Mouse (Mus musculus) MEL (cell line): ENCODE data around the gene Tfb1m. TPM values are rescaled to one million over a fixed set of nuclear protein-coding genes. Genes with fewer than 3 reads are reported as not detected.

Experiments
- DNase-seq: peaks from one replicate; pipeline ENCODE4 v3.0.0; 2011; ENCODE audit warnings: low read depth, low spot score
- H3K27ac ChIP-seq: 2 replicates; pipeline ENCODE4 v1.5.1; 2012; ENCODE audit warnings: low read depth, mild to moderate bottlenecking, control low read depth, low read length, moderate library complexity; ENCODE audit not compliant: control insufficient read depth
- H3K27me3 ChIP-seq, 2 experiments: fragments of 150-350 bp in 1 of 2; sonication (generic) in 1 of 2; 2 replicates each; pipeline ENCODE4 v1.6.1; 2012; ENCODE audit warnings: low read length in 2 of 2, mild to moderate bottlenecking in 2 of 2, improper control_type of control experiment in 1 of 2, moderate library complexity in 1 of 2; ENCODE audit not compliant: insufficient read depth in 2 of 2, control insufficient read depth in 1 of 2
- H3K36me3 ChIP-seq, 2 experiments: 2 replicates each; pipeline ENCODE4 v1.6.1; 2012 to 2014; ENCODE audit warnings: low read length in 2 of 2, improper control_type of control experiment in 1 of 2, inconsistent platforms in 1 of 2, mild to moderate bottlenecking in 1 of 2; ENCODE audit not compliant: insufficient read depth in 2 of 2, control insufficient read depth in 1 of 2
- H3K4me1 ChIP-seq, 2 experiments: fragments of 150-350 bp in 1 of 2; sonication (generic) in 1 of 2; 2 replicates each; pipeline ENCODE4 v1.6.1; 2012; ENCODE audit warnings: low read length in 2 of 2, improper control_type of control experiment in 1 of 2, mild to moderate bottlenecking in 1 of 2; ENCODE audit not compliant: insufficient read depth in 2 of 2, control insufficient read depth in 1 of 2
- H3K4me3 ChIP-seq, 2 experiments: fragments of 150-350 bp in 1 of 2; sonication (generic) in 1 of 2; 2 replicates each; pipeline ENCODE4 v1.5.1; 2012; ENCODE audit warnings: low read depth in 2 of 2, low read length in 2 of 2, mild to moderate bottlenecking in 2 of 2, moderate library complexity in 2 of 2, control low read depth in 1 of 2, improper control_type of control experiment in 1 of 2; ENCODE audit not compliant: control insufficient read depth in 1 of 2, insufficient read depth in 1 of 2
- H3K79me2 ChIP-seq: 2 replicates; pipeline ENCODE4 v1.6.1; 2012; ENCODE audit warnings: mild to moderate bottlenecking, low read length, moderate library complexity; ENCODE audit not compliant: control insufficient read depth, poor library complexity, insufficient read depth
- H3K9ac ChIP-seq: 2 replicates; pipeline ENCODE4 v1.6.1; 2012; ENCODE audit warnings: low read depth, mild to moderate bottlenecking, control low read depth, low read length, moderate library complexity; ENCODE audit not compliant: control insufficient read depth, poor library complexity, severe bottlenecking
- H3K9me3 ChIP-seq: fragments of 150-350 bp; sonication (generic); replicated peaks from 2 replicates; pipeline ENCODE4 v1.6.1; 2012; ENCODE audit warnings: mild to moderate bottlenecking, low read length, improper control_type of control experiment, moderate library complexity; ENCODE audit not compliant: insufficient read depth
- CHD1 ChIP-seq: IDR thresholded peaks from 2 replicates; pipeline ENCODE4 v1.6.1; 2012; ENCODE audit warnings: low read depth, mild to moderate bottlenecking, inconsistent platforms, low read length, improper control_type of control experiment
- CTCF ChIP-seq, 3 experiments: IDR thresholded peaks in 2 of 3; conservative IDR thresholded peaks in 1 of 3; 2 replicates each; pipeline ENCODE4 v1.5.1; 2011 to 2012; ENCODE audit warnings: low read length in 3 of 3, low read depth in 2 of 3, mild to moderate bottlenecking in 2 of 3, improper control_type of control experiment in 1 of 3, inconsistent platforms in 1 of 3, mixed read lengths in 1 of 3, moderate library complexity in 1 of 3; ENCODE audit not compliant: control insufficient read depth in 1 of 3, insufficient read depth in 1 of 3, poor library complexity in 1 of 3, severe bottlenecking in 1 of 3
- E2F4 ChIP-seq: IDR thresholded peaks from 2 replicates; pipeline ENCODE4 v1.6.1; 2011; ENCODE audit warnings: low read depth, low read length, improper control_type of control experiment, borderline replicate concordance
- ELF1 ChIP-seq: IDR thresholded peaks from 2 replicates; pipeline ENCODE4 v1.6.1; 2014; ENCODE audit warnings: low read depth, mild to moderate bottlenecking, inconsistent platforms, low read length, improper control_type of control experiment, moderate library complexity
- EP300 ChIP-seq, 2 experiments: IDR thresholded peaks; 2 replicates each; pipeline ENCODE4 v1.6.1; 2011; ENCODE audit warnings: improper control_type of control experiment in 2 of 2, low read length in 2 of 2, low read depth in 1 of 2, mild to moderate bottlenecking in 1 of 2
- ETS1 ChIP-seq: IDR thresholded peaks from 2 replicates; pipeline ENCODE4 v1.6.1; 2012; ENCODE audit warnings: low read depth, mild to moderate bottlenecking, inconsistent platforms, low read length, improper control_type of control experiment, moderate library complexity
- HCFC1 ChIP-seq: IDR thresholded peaks from 2 replicates; pipeline ENCODE4 v1.6.1; 2012; ENCODE audit warnings: low read depth, mild to moderate bottlenecking, inconsistent platforms, low read length, improper control_type of control experiment, moderate library complexity
- MAX ChIP-seq: IDR thresholded peaks from 2 replicates; pipeline ENCODE4 v1.6.1; 2011; ENCODE audit warnings: low read length, improper control_type of control experiment
- MYB ChIP-seq: IDR thresholded peaks from 2 replicates; pipeline ENCODE4 v1.6.1; 2011; ENCODE audit warnings: mild to moderate bottlenecking, low read depth, low read length, improper control_type of control experiment
- MYC ChIP-seq: IDR thresholded peaks from 2 replicates; pipeline ENCODE4 v1.6.1; 2011; ENCODE audit warnings: low read depth, mild to moderate bottlenecking, low read length, improper control_type of control experiment, moderate library complexity
- NELFE ChIP-seq: IDR thresholded peaks from 2 replicates; pipeline ENCODE4 v1.6.1; 2011; ENCODE audit warnings: low read depth, low read length, improper control_type of control experiment
- POLR2A ChIP-seq, 2 experiments: IDR thresholded peaks; 2 replicates each; pipeline ENCODE4 v1.6.1; 2011 to 2012; ENCODE audit warnings: low read length in 2 of 2, mild to moderate bottlenecking in 2 of 2, control low read depth in 1 of 2, improper control_type of control experiment in 1 of 2, low read depth in 1 of 2, moderate library complexity in 1 of 2; ENCODE audit not compliant: control insufficient read depth in 1 of 2, insufficient read depth in 1 of 2, poor library complexity in 1 of 2
- POLR2AphosphoS2 ChIP-seq: IDR thresholded peaks from 2 replicates; pipeline ENCODE4 v1.6.1; 2011; ENCODE audit warnings: low read length, improper control_type of control experiment
- RAD21 ChIP-seq: IDR thresholded peaks from 2 replicates; pipeline ENCODE4 v1.6.1; 2011; ENCODE audit warnings: mild to moderate bottlenecking, low read depth, low read length, improper control_type of control experiment
- SMC3 ChIP-seq: IDR thresholded peaks from 2 replicates; pipeline ENCODE4 v1.6.1; 2011; ENCODE audit warnings: low read depth, low read length, improper control_type of control experiment
- TBP ChIP-seq: IDR thresholded peaks from 2 replicates; pipeline ENCODE4 v1.8.0; 2011; ENCODE audit warnings: low read depth, low read length, improper control_type of control experiment
- TCF12 ChIP-seq: IDR thresholded peaks from 2 replicates; pipeline ENCODE4 v1.6.1; 2014; ENCODE audit warnings: low read depth, mild to moderate bottlenecking, inconsistent platforms, low read length, improper control_type of control experiment, moderate library complexity
- UBTF ChIP-seq: IDR thresholded peaks from 2 replicates; pipeline ENCODE4 v1.6.1; 2012; ENCODE audit warnings: low read depth, mild to moderate bottlenecking, inconsistent platforms, low read length, improper control_type of control experiment, moderate library complexity, borderline replicate concordance; ENCODE audit not compliant: insufficient read depth
- USF1 ChIP-seq: IDR thresholded peaks from 2 replicates; pipeline ENCODE4 v1.6.1; 2014; ENCODE audit warnings: low read depth, mild to moderate bottlenecking, inconsistent platforms, low read length, improper control_type of control experiment, moderate library complexity
- USF2 ChIP-seq, 2 experiments: IDR thresholded peaks; 2 replicates each; pipeline ENCODE4 v1.6.1; 2011 to 2012; ENCODE audit warnings: improper control_type of control experiment in 2 of 2, low read length in 2 of 2, borderline replicate concordance in 1 of 2, inconsistent platforms in 1 of 2, low read depth in 1 of 2, mild to moderate bottlenecking in 1 of 2; ENCODE audit not compliant: insufficient read depth in 1 of 2
- ZC3H11A ChIP-seq: IDR thresholded peaks from 2 replicates; pipeline ENCODE4 v1.6.1; 2012; ENCODE audit warnings: low read depth, mild to moderate bottlenecking, inconsistent platforms, low read length, improper control_type of control experiment
- ZMIZ1 ChIP-seq: IDR thresholded peaks from 2 replicates; pipeline ENCODE4 v1.6.1; 2012; ENCODE audit warnings: low read depth, mild to moderate bottlenecking, inconsistent platforms, low read length, improper control_type of control experiment, moderate library complexity
- ZNF384 ChIP-seq: IDR thresholded peaks from 2 replicates; pipeline ENCODE4 v1.6.1; 2012; ENCODE audit warnings: low read depth, mild to moderate bottlenecking, inconsistent platforms, low read length, improper control_type of control experiment
- polyA plus RNA-seq, 2 experiments: library from polyadenylated mRNA; stranded (reverse) in 1 of 2; unstranded in 1 of 2; fragments of >175 nt in 1 of 2; fragments of >200 nt in 1 of 2; gene quantifications; 2 replicates each; pipeline versions ENCODE4 v1.2.1 to v1.2.4; 2012; ENCODE audit warnings: low replicate concordance in 2 of 2, low read depth in 1 of 2; ENCODE audit not compliant: insufficient read length in 2 of 2, insufficient read depth in 1 of 2, missing spikeins in 1 of 2
- total RNA-seq: library from RNA; depleted of rRNA; stranded (reverse); fragments of 300-350 nt; gene quantifications from 2 replicates; pipeline ENCODE4 v1.2.3, GENCODE M21; 2012

Gene Tfb1m
- total and polyA plus RNA-seq, 3 experiments, result 9.2 to 13.6 TPM; not detected in 1

- TF ChIP-seq USF2 (IDR thresholded peaks at IDR 0.05; ENCODE audit: borderline replicate concordance in 1 of 2, insufficient read depth in 1 of 2, low read depth in 1 of 2, low read length in 2 of 2) (no peak), HCFC1 (no peak), ELF1 (no peak), EP300 (IDR thresholded peaks at IDR 0.05; ENCODE audit: low read depth in 1 of 2, low read length in 2 of 2) (no peak), TCF12 (no peak), UBTF (no peak), ETS1 (no peak), ZNF384 (no peak), USF1 (no peak), POLR2A (IDR thresholded peaks at IDR 0.05; ENCODE audit: control insufficient read depth in 1 of 2, insufficient read depth in 1 of 2, low read depth in 1 of 2, low read length in 2 of 2, poor library complexity in 1 of 2) (no peak), NELFE (no peak), ZMIZ1 (no peak), MAX (no peak)
- H3K36me3 ChIP-seq, result no peaks in the 10 kb centered on the region; a peak in 1 of 4 replicates
- no peak overlapping the region for H3K9ac ChIP-seq
- no peaks in the 10 kb centered on the region for H3K27me3 ChIP-seq
- DNase-seq, result no peak
- no peaks in the 10 kb centered on the region for H3K9me3 ChIP-seq
- H3K27ac ChIP-seq, result no peak overlapping the region
- no peaks in the 10 kb centered on the region for H3K79me2 ChIP-seq
- no peaks in the 10 kb centered on the region for H3K4me1 ChIP-seq
- H3K4me3 ChIP-seq, result no peak overlapping the region
Measured at GRCm38 (mm10) chr17:3541033-3541432, 16.5 kb downstream of the Tfb1m start.

DNA sequence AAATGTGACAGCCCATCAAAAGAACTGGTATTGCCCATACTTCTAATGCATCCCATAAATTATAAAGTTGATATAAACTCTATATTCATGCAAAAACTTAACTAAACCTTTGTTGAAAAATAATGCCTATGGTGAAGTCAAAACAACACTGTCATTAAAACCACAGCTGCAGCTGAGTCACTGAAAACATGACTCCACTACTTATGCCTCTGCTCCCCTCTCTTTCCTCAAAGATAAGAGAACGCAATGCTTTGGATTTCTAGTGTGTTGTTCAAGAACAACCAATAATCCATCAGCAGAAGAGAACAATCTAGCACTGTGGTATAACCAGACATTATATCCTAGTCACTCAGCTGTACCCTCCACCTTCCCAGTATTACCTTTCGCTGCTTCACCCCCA is 17.3 kb downstream of the Tfb1m start:
- Histone ChIP-seq H3K36me3 (no peaks in the 10 kb centered on the region; a peak in 1 of 4 replicates), H3K9me3 (no peaks in the 10 kb centered on the region), H3K9ac (no peak overlapping the region), H3K79me2 (no peaks in the 10 kb centered on the region), H3K4me1 (no peaks in the 10 kb centered on the region), H3K27ac (no peak overlapping the region), H3K4me3 (no peak overlapping the region), H3K27me3 (no peaks in the 10 kb centered on the region)
- no peak for DNase-seq
- no peak for TF ChIP-seq USF2 (IDR thresholded peaks at IDR 0.05; ENCODE audit: borderline replicate concordance in 1 of 2, insufficient read depth in 1 of 2, low read depth in 1 of 2, low read length in 2 of 2)

- Histone ChIP-seq H3K9ac (no peak overlapping the region), H3K4me3 (no peak overlapping the region), H3K36me3 (peaks cover 0 to 10% of the 10 kb centered on the region in 2 experiments; a peak in 3 of 4 replicates), H3K27ac (no peak overlapping the region), H3K79me2 (no peaks in the 10 kb centered on the region), H3K9me3 (no peaks in the 10 kb centered on the region), H3K4me1 (peaks cover 8 to 9% of the 10 kb centered on the region in 2 experiments), H3K27me3 (no peaks in the 10 kb centered on the region)
- TF ChIP-seq E2F4 (no peak), SMC3 (peak; percentile 56), RAD21 (peak; percentile 31), TBP (no peak), ZC3H11A (no peak), ZNF384 (no peak), CTCF (IDR thresholded peaks at IDR 0.05 in 2 of 3, conservative IDR thresholded peaks at IDR 0.05 in 1 of 3; ENCODE audit: control insufficient read depth in 1 of 3, insufficient read depth in 1 of 3, low read depth in 2 of 3, low read length in 3 of 3, poor library complexity in 1 of 3, severe bottlenecking in 1 of 3) (peak in 2 of 3 experiments; percentile 49 to 64; a peak in 4 of 6 replicates), POLR2A (IDR thresholded peaks at IDR 0.05; ENCODE audit: control insufficient read depth in 1 of 2, insufficient read depth in 1 of 2, low read depth in 1 of 2, low read length in 2 of 2, poor library complexity in 1 of 2) (no peak), MYB (no peak), POLR2AphosphoS2 (no peak), MYC (no peak), MAX (no peak), USF1 (no peak), CHD1 (no peak)
- DNase-seq, result peak; percentile 54
Measured at GRCm38 (mm10) chr17:3533425-3533824, 24.2 kb downstream of the Tfb1m start.
